Mouse (Mus musculus): ENCODE data around the gene Slc34a1.

- TF ChIP-seq CTCF (IDR thresholded peaks at IDR 0.05; ENCODE audit: low read depth, low read length), result no peak
- TF ChIP-seq POLR2A (IDR thresholded peaks at IDR 0.05; ENCODE audit: extremely low read depth, insufficient read depth, low read length), result no peak
Observed at GRCm38 (mm10) chr13:55464027-55464884, 66.3 kb downstream of the Slc34a1 start, which contains the start of gene Prr7.

Measured in liver, adult 2 months (tissue).